Mouse (Mus musculus) lung, postnatal 0 days (tissue): ENCODE measurements at regions not wholly inside any gene's neighbourhood (a gene's known extent, or its start where the extent isn't known, plus 50 kb on each side); places are given as distances from the start of the nearest gene placed in this dataset.
A peak's percentile ranks its signal among the peaks of the same experiment; 100 is the strongest.

Experiments
- ATAC-seq: fragments of 200-750 bp; cut with Nextera tagmentation; 2 replicates; pipeline ENCODE4 v1.8.0; 2017; ENCODE audit warnings: moderate library complexity
- DNase-seq: peaks from one replicate; pipeline ENCODE4 v3.0.0-alpha.2; 2016; ENCODE audit warnings: low spot score
- H3K27ac ChIP-seq: fragments of 300-500 bp; sonication (generic); 2 replicates; pipeline ENCODE4 v1.5.1; 2014; ENCODE audit warnings: antibody characterized with exemption, mild to moderate bottlenecking, low read length, mixed read lengths
- H3K27me3 ChIP-seq: fragments of 300-500 bp; sonication (generic); replicated peaks from 2 replicates; pipeline ENCODE4 v1.6.1; 2014; ENCODE audit warnings: low read length, mixed read lengths; ENCODE audit not compliant: insufficient read depth
- H3K36me3 ChIP-seq: fragments of 300-500 bp; sonication (generic); 2 replicates; pipeline ENCODE4 v1.6.1; 2014; ENCODE audit warnings: low read length, mixed read lengths; ENCODE audit not compliant: insufficient read depth
- H3K4me1 ChIP-seq: fragments of 300-500 bp; sonication (generic); 2 replicates; pipeline ENCODE4 v1.6.1; 2014; ENCODE audit warnings: antibody characterized with exemption, low read depth, low read length, mixed read lengths; ENCODE audit not compliant: insufficient read depth
- H3K4me2 ChIP-seq: fragments of 300-500 bp; sonication (generic); replicated peaks from 2 replicates; pipeline ENCODE4 v1.6.1; 2014; ENCODE audit warnings: low read depth, mild to moderate bottlenecking, low read length, moderate library complexity, mixed read lengths
- H3K4me3 ChIP-seq: fragments of 300-500 bp; sonication (generic); 2 replicates; pipeline ENCODE4 v1.5.1; 2014; ENCODE audit warnings: low read depth, low read length
- H3K9ac ChIP-seq: fragments of 300-500 bp; sonication (generic); replicated peaks from 2 replicates; pipeline ENCODE4 v1.6.1; 2014; ENCODE audit warnings: low read depth, mild to moderate bottlenecking
- H3K9me3 ChIP-seq: fragments of 300-500 bp; sonication (generic); 2 replicates; pipeline ENCODE4 v1.6.1; 2016; ENCODE audit warnings: low read length, mixed read lengths
- CTCF ChIP-seq: IDR thresholded peaks from 2 replicates; pipeline ENCODE4 v1.5.1; 2016; ENCODE audit warnings: antibody characterized with exemption, mild to moderate bottlenecking
- EP300 ChIP-seq: IDR thresholded peaks from 2 replicates; pipeline ENCODE4 v1.6.1; 2016; ENCODE audit warnings: antibody characterized with exemption, mild to moderate bottlenecking, control low read depth
- WGBS: fragments of 180-500 bp; shearing (Covaris S2); extraction: QIAGEN DNeasy Blood & Tissue Kit; methylation state at CpG from one replicate; pipeline ENCODE4 v1.1.7; 2014; 5-methylcytosine and 5-hydroxymethylcytosine counted together

- H3K27me3 ChIP-seq: no peaks in the 10 kb centered on the region
- H3K4me1 ChIP-seq: no peaks in the 10 kb centered on the region
- DNase-seq (no peak), ATAC-seq (no peak)
- no peak overlapping the region for H3K4me2 ChIP-seq
- H3K36me3 ChIP-seq: no peaks in the 10 kb centered on the region
- H3K27ac ChIP-seq: no peak overlapping the region
- H3K9me3 ChIP-seq: no peaks in the 10 kb centered on the region
- 46% methylated on average over 3 of the region's 3 CpGs for WGBS
- TF ChIP-seq CTCF: no peak
- TF ChIP-seq EP300: no peak
- no peak overlapping the region for H3K9ac ChIP-seq
- H3K4me3 ChIP-seq: no peak overlapping the region
Measured at GRCm38 (mm10) chr9:88274681-88275336, 52.2 kb upstream of the Nt5e start.

GRCm38 (mm10) chr9:88276023-88276568 lies 50.9 kb upstream of the Nt5e start:
- H3K9ac ChIP-seq: no peak overlapping the region
- ATAC-seq (no peak), DNase-seq (no peak)
- no peaks in the 10 kb centered on the region for H3K27me3 ChIP-seq
- H3K4me3 ChIP-seq: no peak overlapping the region
- no peak overlapping the region for H3K4me2 ChIP-seq
- H3K4me1 ChIP-seq: no peaks in the 10 kb centered on the region
- no peaks in the 10 kb centered on the region for H3K9me3 ChIP-seq
- no peaks in the 10 kb centered on the region for H3K36me3 ChIP-seq
- WGBS: 54% methylated on average over 3 of the region's 3 CpGs
- TF ChIP-seq CTCF: no peak
- no peak for TF ChIP-seq EP300
- H3K27ac ChIP-seq: no peak overlapping the region

GRCm38 (mm10) chr9:88277031-88277430 lies 50.0 kb upstream of the Nt5e start:
- Histone ChIP-seq H3K27me3 (no peaks in the 10 kb centered on the region), H3K4me2 (no peak overlapping the region), H3K4me1 (no peaks in the 10 kb centered on the region), H3K4me3 (no peak overlapping the region), H3K36me3 (no peaks in the 10 kb centered on the region), H3K9me3 (no peaks in the 10 kb centered on the region), H3K27ac (no peak overlapping the region), H3K9ac (no peak overlapping the region)
- WGBS: 72% methylated on average over 6 of the region's 6 CpGs
- TF ChIP-seq EP300 (no peak), CTCF (no peak)
- DNase-seq (peak; percentile 22), ATAC-seq (peak; percentile 29)
